Mouse (Mus musculus) midbrain, embryonic 16.5 days (tissue): ENCODE results near the gene Nckipsd. TPM values are rescaled to one million over a fixed set of nuclear protein-coding genes. Genes with fewer than 3 reads are reported as not detected.
A peak's percentile ranks its signal among the peaks of the same experiment; 100 is the strongest.

ENCODE experiments used
- ATAC-seq: fragments of 200-750 bp; cut with Nextera tagmentation; 2 replicates; pipeline ENCODE4 v1.8.0; 2017; ENCODE audit warnings: moderate TSS enrichment
- H3K27ac ChIP-seq: fragments of 300-500 bp; sonication (generic); 2 replicates; pipeline ENCODE4 v1.5.1; 2014; ENCODE audit warnings: mild to moderate bottlenecking, low read length, mixed read lengths
- H3K27me3 ChIP-seq: fragments of 300-500 bp; sonication (generic); 2 replicates; pipeline ENCODE4 v1.6.1; 2014; ENCODE audit warnings: low read depth, low read length, mixed read lengths; ENCODE audit not compliant: control insufficient read depth, insufficient read depth
- H3K36me3 ChIP-seq: fragments of 300-500 bp; sonication (generic); 2 replicates; pipeline ENCODE4 v1.6.1; 2014; ENCODE audit warnings: mild to moderate bottlenecking, low read length, moderate library complexity, mixed read lengths; ENCODE audit not compliant: control insufficient read depth, insufficient read depth
- H3K4me1 ChIP-seq: fragments of 300-500 bp; sonication (generic); 2 replicates; pipeline ENCODE4 v1.6.1; 2014; ENCODE audit warnings: mild to moderate bottlenecking, low read length, mixed read lengths; ENCODE audit not compliant: control insufficient read depth, insufficient read depth
- H3K4me2 ChIP-seq: fragments of 300-500 bp; sonication (generic); 2 replicates; pipeline ENCODE4 v1.6.1; 2014; ENCODE audit warnings: mild to moderate bottlenecking, low read length, mixed read lengths
- H3K4me3 ChIP-seq: fragments of 300-500 bp; sonication (generic); 2 replicates; pipeline ENCODE4 v1.5.1; 2014; ENCODE audit warnings: low read depth, mild to moderate bottlenecking, low read length, moderate library complexity, mixed read lengths
- H3K9ac ChIP-seq: fragments of 300-500 bp; sonication (generic); 2 replicates; pipeline ENCODE4 v1.6.1; 2014; ENCODE audit warnings: low read depth, low read length, mixed read lengths
- H3K9me3 ChIP-seq: fragments of 300-500 bp; sonication (generic); replicated peaks from 2 replicates; pipeline ENCODE4 v1.6.1; 2014; ENCODE audit warnings: mild to moderate bottlenecking, low read length, mixed read lengths; ENCODE audit not compliant: control insufficient read depth, poor library complexity, severe bottlenecking
- WGBS: fragments of 180-500 bp; shearing (Covaris S2); extraction: QIAGEN DNeasy Blood & Tissue Kit; methylation state at CpG from one replicate; pipeline ENCODE4 v1.1.7; 2014; 5-methylcytosine and 5-hydroxymethylcytosine counted together
- polyA plus RNA-seq: library from polyadenylated mRNA; unstranded; fragments of >200 nt; fragmentation: Nextera tagmentation; extraction: Ambion mirVana; gene quantifications from 2 replicates; pipeline ENCODE4 v1.2.1, GENCODE M21; 2015

The Nckipsd gene
- polyA plus RNA-seq = 33.2 and 51.7 TPM in 2 replicates

GRCm38 (mm10) chr9:108808163-108808665, at the start of gene Nckipsd:
Gene Nckipsd (plus strand): TSS chr9:108808368.
- peak within 1 kb of the TSS; percentile 87 for H3K4me2 ChIP-seq
- H3K4me1 ChIP-seq = peaks cover 16% of the 10 kb centered on the region
- H3K9me3 ChIP-seq = no peaks in the 10 kb centered on the region
- WGBS = 0% methylated on average over 49 of the region's 62 CpGs
- H3K9ac ChIP-seq = peak within 1 kb of the TSS; percentile 94
- H3K27ac ChIP-seq = peak within 1 kb of the TSS; percentile 80
- ATAC-seq = peak; percentile 89
- H3K36me3 ChIP-seq = peaks cover 47% of the 10 kb centered on the region
- H3K27me3 ChIP-seq = no peaks in the 10 kb centered on the region
- peak within 1 kb of the TSS; percentile 88 for H3K4me3 ChIP-seq

- no peaks in the 10 kb centered on the region for H3K27me3 ChIP-seq
- H3K36me3 ChIP-seq = no peaks in the 10 kb centered on the region
- H3K4me2 ChIP-seq = no peak overlapping the region
- H3K4me1 ChIP-seq = no peaks in the 10 kb centered on the region
- 96% methylated on average over 20 of the region's 20 CpGs for WGBS
- no peak overlapping the region for H3K9ac ChIP-seq
- no peaks in the 10 kb centered on the region for H3K9me3 ChIP-seq
- H3K4me3 ChIP-seq = no peak overlapping the region
- ATAC-seq = no peak
- H3K27ac ChIP-seq = no peak overlapping the region
Measured at GRCm38 (mm10) chr9:108759121-108759520, 49.0 kb upstream of the Nckipsd start.

- Histone ChIP-seq H3K36me3 (no peaks in the 10 kb centered on the region), H3K9me3 (no peaks in the 10 kb centered on the region), H3K27ac (no peak overlapping the region), H3K27me3 (no peaks in the 10 kb centered on the region), H3K9ac (no peak overlapping the region), H3K4me2 (no peak overlapping the region), H3K4me1 (no peaks in the 10 kb centered on the region), H3K4me3 (no peak overlapping the region)
- ATAC-seq = no peak
- 56% methylated on average over 2 of the region's 2 CpGs for WGBS
Measured at GRCm38 (mm10) chr9:108759805-108760204, 48.4 kb upstream of the Nckipsd start.

GRCm38 (mm10) chr9:108761561-108761960, 46.6 kb upstream of the Nckipsd start:
- Histone ChIP-seq H3K4me3 (no peak overlapping the region), H3K36me3 (no peaks in the 10 kb centered on the region), H3K27ac (no peak overlapping the region), H3K4me2 (no peak overlapping the region), H3K4me1 (no peaks in the 10 kb centered on the region), H3K9ac (no peak overlapping the region), H3K27me3 (no peaks in the 10 kb centered on the region), H3K9me3 (no peaks in the 10 kb centered on the region)
- ATAC-seq = no peak

- WGBS = 81% methylated on average over 10 of the region's 10 CpGs
- no peak overlapping the region for H3K9ac ChIP-seq
- H3K27ac ChIP-seq = no peak overlapping the region
- H3K4me3 ChIP-seq = no peak overlapping the region
- H3K36me3 ChIP-seq = no peaks in the 10 kb centered on the region
- no peak overlapping the region for H3K4me2 ChIP-seq
- H3K27me3 ChIP-seq = no peaks in the 10 kb centered on the region
- no peaks in the 10 kb centered on the region for H3K4me1 ChIP-seq
- no peak for ATAC-seq
- no peaks in the 10 kb centered on the region for H3K9me3 ChIP-seq
Measured at GRCm38 (mm10) chr9:108764971-108765370, 43.2 kb upstream of the Nckipsd start.

- no peaks in the 10 kb centered on the region; the same call in 1 of the 2 replicates for H3K4me1 ChIP-seq
- no peak for ATAC-seq
- H3K4me3 ChIP-seq = no peak overlapping the region
- no peaks in the 10 kb centered on the region for H3K36me3 ChIP-seq
- WGBS = 90% methylated on average over 4 of the region's 4 CpGs
- H3K9ac ChIP-seq = no peak overlapping the region
- no peaks in the 10 kb centered on the region for H3K9me3 ChIP-seq
- no peak overlapping the region for H3K27ac ChIP-seq
- no peak overlapping the region for H3K4me2 ChIP-seq
- no peaks in the 10 kb centered on the region for H3K27me3 ChIP-seq
Measured at GRCm38 (mm10) chr9:108776614-108777013, 31.6 kb upstream of the Nckipsd start.

GRCm38 (mm10) chr9:108777276-108777675, 30.9 kb upstream of the Nckipsd start:
- H3K27me3 ChIP-seq = no peaks in the 10 kb centered on the region
- WGBS = 86% methylated on average over 4 of the region's 4 CpGs
- no peak for ATAC-seq
- no peaks in the 10 kb centered on the region for H3K9me3 ChIP-seq
- H3K27ac ChIP-seq = no peak overlapping the region
- no peak overlapping the region for H3K4me2 ChIP-seq
- no peak overlapping the region for H3K4me3 ChIP-seq
- H3K36me3 ChIP-seq = no peaks in the 10 kb centered on the region
- no peak overlapping the region for H3K9ac ChIP-seq
- H3K4me1 ChIP-seq = no peaks in the 10 kb centered on the region; the same call in 1 of the 2 replicates

- 69% methylated on average over 5 of the region's 5 CpGs for WGBS
- no peak overlapping the region for H3K4me2 ChIP-seq
- H3K9me3 ChIP-seq = no peaks in the 10 kb centered on the region
- H3K4me1 ChIP-seq = peaks cover 17% of the 10 kb centered on the region
- no peak overlapping the region for H3K4me3 ChIP-seq
- no peak for ATAC-seq
- no peaks in the 10 kb centered on the region for H3K36me3 ChIP-seq
- no peak overlapping the region for H3K9ac ChIP-seq
- H3K27me3 ChIP-seq = no peaks in the 10 kb centered on the region
- H3K27ac ChIP-seq = no peak overlapping the region
Measured at GRCm38 (mm10) chr9:108780959-108781358, 27.2 kb upstream of the Nckipsd start.

- no peak for ATAC-seq
- Histone ChIP-seq H3K36me3 (no peaks in the 10 kb centered on the region), H3K4me1 (peaks cover 25% of the 10 kb centered on the region), H3K27me3 (no peaks in the 10 kb centered on the region), H3K9ac (no peak overlapping the region), H3K9me3 (no peaks in the 10 kb centered on the region), H3K27ac (no peak overlapping the region), H3K4me2 (no peak overlapping the region), H3K4me3 (no peak overlapping the region)
- WGBS = 72% methylated on average over 4 of the region's 4 CpGs
Measured at GRCm38 (mm10) chr9:108781891-108782290, 26.3 kb upstream of the Nckipsd start.
